Mouse (Mus musculus) heart, adult 2 months (tissue): ENCODE results near the gene Stxbp5.

Experiments used
- CTCF ChIP-seq: fragments of 200-600 bp; IDR thresholded peaks from 2 replicates; pipeline ENCODE4 v1.8.1; 2022; ENCODE audit warnings: antibody characterized with exemption, mild to moderate bottlenecking, moderate library complexity
- POLR2A ChIP-seq: fragments of 200-500 bp; IDR thresholded peaks from 2 replicates; pipeline ENCODE4 v1.6.1; 2011; ENCODE audit warnings: mild to moderate bottlenecking, low read depth, low read length, control low read depth; ENCODE audit not compliant: insufficient read depth

GRCm38 (mm10) chr10:9859476-9859875, 41.4 kb downstream of the Stxbp5 start:
- no peak for TF ChIP-seq POLR2A
- no peak for TF ChIP-seq CTCF
